Mouse (Mus musculus) liver, adult 2 months (tissue): ENCODE measurements at regions not wholly inside any gene's neighbourhood (a gene's known extent, or its start where the extent isn't known, plus 50 kb on each side); places are given as distances from the start of the nearest gene placed in this dataset.

Source experiments
- DNase-seq: peaks from one replicate; pipeline ENCODE4 v3.0.0-alpha.2; 2011; ENCODE audit warnings: low read depth, low spot score; ENCODE audit errors: extremely low read depth
- H3K27ac ChIP-seq: fragments of 200-500 bp; replicated peaks from 2 replicates; pipeline ENCODE4 v1.5.1; 2012; ENCODE audit warnings: low read depth, mild to moderate bottlenecking, control low read depth, inconsistent platforms, low read length; ENCODE audit not compliant: insufficient read depth
- H3K27me3 ChIP-seq: fragments of 200-500 bp; 2 replicates; pipeline ENCODE4 v1.6.1; 2012; ENCODE audit warnings: mild to moderate bottlenecking, moderate library complexity, low read length, inconsistent platforms; ENCODE audit not compliant: control insufficient read depth, insufficient read depth
- H3K36me3 ChIP-seq: fragments of 200-500 bp; 2 replicates; pipeline ENCODE4 v1.6.1; 2012; ENCODE audit warnings: low read length, inconsistent platforms; ENCODE audit not compliant: control insufficient read depth, insufficient read depth
- H3K4me1 ChIP-seq: fragments of 200-500 bp; 2 replicates; pipeline ENCODE4 v1.6.1; 2011; ENCODE audit warnings: low read length; ENCODE audit not compliant: control insufficient read depth, insufficient read depth
- H3K4me3 ChIP-seq: fragments of 200-500 bp; 2 replicates; pipeline ENCODE4 v1.5.1; 2011; ENCODE audit warnings: low read depth, mild to moderate bottlenecking, control low read depth, low read length, moderate library complexity; ENCODE audit not compliant: insufficient read depth
- H3K79me2 ChIP-seq: fragments of 200-500 bp; 2 replicates; pipeline ENCODE4 v1.6.1; 2012; ENCODE audit warnings: inconsistent platforms, mild to moderate bottlenecking, low read length, moderate library complexity; ENCODE audit not compliant: control insufficient read depth, insufficient read depth
- H3K9ac ChIP-seq: fragments of 200-500 bp; 2 replicates; pipeline ENCODE4 v1.6.1; 2012; ENCODE audit warnings: low read depth, mild to moderate bottlenecking, control low read depth, inconsistent platforms, low read length
- CTCF ChIP-seq: fragments of 200-500 bp; IDR thresholded peaks from 2 replicates; pipeline ENCODE4 v1.5.1; 2011; ENCODE audit warnings: low read depth, low read length, control low read depth
- POLR2A ChIP-seq: fragments of 200-500 bp; IDR thresholded peaks from 2 replicates; pipeline ENCODE4 v1.6.1; 2011; ENCODE audit warnings: low read length, control low read depth; ENCODE audit not compliant: insufficient read depth; ENCODE audit errors: extremely low read depth
- WGBS: fragments of 180-500 bp; shearing (Covaris S2); methylation state at CpG from one replicate; pipeline ENCODE4 v1.1.7; 2018; 5-methylcytosine and 5-hydroxymethylcytosine counted together

- Histone ChIP-seq H3K27ac (no peak overlapping the region), H3K36me3 (no peaks in the 10 kb centered on the region), H3K9ac (no peak overlapping the region), H3K79me2 (no peaks in the 10 kb centered on the region), H3K4me3 (no peak overlapping the region), H3K27me3 (no peaks in the 10 kb centered on the region), H3K4me1 (no peaks in the 10 kb centered on the region)
- TF ChIP-seq POLR2A = no peak
- TF ChIP-seq CTCF = no peak
- no peak for DNase-seq
- 7% methylated on average over 18 of the region's 18 CpGs for WGBS
Observed at GRCm38 (mm10) chr11:84724080-84724479, 95.2 kb downstream of the Mrm1 start.

GRCm38 (mm10) chr11:84722658-84723201 is 96.6 kb downstream of the Mrm1 start:
- H3K4me1 ChIP-seq = no peaks in the 10 kb centered on the region
- no peak overlapping the region for H3K27ac ChIP-seq
- H3K79me2 ChIP-seq = no peaks in the 10 kb centered on the region
- 63% methylated on average over 12 of the region's 12 CpGs for WGBS
- H3K9ac ChIP-seq = no peak overlapping the region
- no peak for DNase-seq
- H3K27me3 ChIP-seq = no peaks in the 10 kb centered on the region
- no peak overlapping the region for H3K4me3 ChIP-seq
- TF ChIP-seq POLR2A (no peak), CTCF (no peak)
- H3K36me3 ChIP-seq = no peaks in the 10 kb centered on the region

GRCm38 (mm10) chr11:84721979-84722378 is 97.3 kb downstream of the Mrm1 start:
- Histone ChIP-seq H3K27ac (no peak overlapping the region), H3K27me3 (no peaks in the 10 kb centered on the region), H3K79me2 (no peaks in the 10 kb centered on the region), H3K4me3 (no peak overlapping the region), H3K9ac (no peak overlapping the region), H3K36me3 (no peaks in the 10 kb centered on the region), H3K4me1 (no peaks in the 10 kb centered on the region)
- no peak for DNase-seq
- 25% methylated on average over 3 of the region's 3 CpGs for WGBS
- no peak for TF ChIP-seq POLR2A
- TF ChIP-seq CTCF = peak; percentile 68

GRCm38 (mm10) chr11:84721150-84721549 is 98.2 kb downstream of the Mrm1 start:
- H3K9ac ChIP-seq = no peak overlapping the region
- no peaks in the 10 kb centered on the region for H3K79me2 ChIP-seq
- H3K27ac ChIP-seq = no peak overlapping the region
- no peaks in the 10 kb centered on the region for H3K4me1 ChIP-seq
- 78% methylated on average over 2 of the region's 2 CpGs for WGBS
- H3K36me3 ChIP-seq = no peaks in the 10 kb centered on the region
- no peaks in the 10 kb centered on the region for H3K27me3 ChIP-seq
- no peak for DNase-seq
- no peak overlapping the region for H3K4me3 ChIP-seq
- TF ChIP-seq POLR2A = no peak
- no peak; the same call in 1 of the 2 replicates for TF ChIP-seq CTCF

- TF ChIP-seq CTCF (no peak), POLR2A (no peak)
- 88% methylated on average over 1 of the region's 1 CpGs for WGBS
Observed at GRCm38 (mm10) chr11:84719781-84720180, 99.5 kb downstream of the Mrm1 start.

GRCm38 (mm10) chr11:84712731-84713130 is 106.6 kb downstream of the Mrm1 start:
- Histone ChIP-seq H3K36me3 (no peaks in the 10 kb centered on the region), H3K4me3 (no peak overlapping the region), H3K79me2 (no peaks in the 10 kb centered on the region), H3K27me3 (peaks cover 4% of the 10 kb centered on the region; the same call in 1 of the 2 replicates), H3K9ac (no peak overlapping the region), H3K4me1 (no peaks in the 10 kb centered on the region), H3K27ac (no peak overlapping the region)
- TF ChIP-seq POLR2A (no peak), CTCF (no peak)
- WGBS = 75% methylated on average over 6 of the region's 6 CpGs
- DNase-seq = no peak

More at GRCm38 (mm10) chr11:84719781-84720180, 99.5 kb downstream of the Mrm1 start:
- H3K9ac ChIP-seq = no peak overlapping the region
- no peaks in the 10 kb centered on the region for H3K79me2 ChIP-seq
- H3K36me3 ChIP-seq = no peaks in the 10 kb centered on the region
- H3K4me3 ChIP-seq = no peak overlapping the region
- no peak overlapping the region for H3K27ac ChIP-seq
- no peaks in the 10 kb centered on the region for H3K4me1 ChIP-seq
- H3K27me3 ChIP-seq = no peaks in the 10 kb centered on the region
- no peak for DNase-seq
